Mouse (Mus musculus): ENCODE measurements around the gene Efna2.
"Not testable (repeated sequence)": the region's sequence is repeated elsewhere in the genome, so short reads cannot be mapped to it uniquely, and the experiment has no call there.

Efna2 gene

GRCm38 (mm10) chr10:80196167-80196566, 16.9 kb downstream of the Efna2 start:
- no peak for DNase-seq

- DNase-seq = no peak
Measured at GRCm38 (mm10) chr10:80196778-80197581, 17.7 kb downstream of the Efna2 start.

- peak; percentile 64 for DNase-seq
Measured at GRCm38 (mm10) chr10:80199440-80200008, 20.2 kb downstream of the Efna2 start.

- no peak for DNase-seq
Measured at GRCm38 (mm10) chr10:80200485-80200884, 21.2 kb downstream of the Efna2 start.

GRCm38 (mm10) chr10:80204055-80204454, 24.8 kb downstream of the Efna2 start:
- no peak for DNase-seq

GRCm38 (mm10) chr10:80207201-80207600, 27.9 kb downstream of the Efna2 start:
- DNase-seq = no peak

GRCm38 (mm10) chr10:80207676-80208075, 28.4 kb downstream of the Efna2 start:
- no peak for DNase-seq

GRCm38 (mm10) chr10:80208248-80208647, 29.0 kb downstream of the Efna2 start:
- no peak for DNase-seq

- peak; percentile 48 for DNase-seq
Measured at GRCm38 (mm10) chr10:80208841-80209371, 29.6 kb downstream of the Efna2 start.

- not testable (repeated sequence) for DNase-seq
Measured at GRCm38 (mm10) chr10:80211547-80212103, 32.3 kb downstream of the Efna2 start.

GRCm38 (mm10) chr10:80215048-80215772, 35.9 kb downstream of the Efna2 start:
- no peak for DNase-seq

GRCm38 (mm10) chr10:80220676-80221075, 41.4 kb downstream of the Efna2 start:
- no peak for DNase-seq

GRCm38 (mm10) chr10:80223137-80223536, 43.9 kb downstream of the Efna2 start:
- DNase-seq = not testable (repeated sequence)

- DNase-seq = no peak
Measured at GRCm38 (mm10) chr10:80226071-80226415, 46.8 kb downstream of the Efna2 start.

GRCm38 (mm10) chr10:80226416-80227165, 47.3 kb downstream of the Efna2 start, which contains the start of gene Mum1:
Gene Mum1 (plus strand): TSS chr10:80226434.
- peak; percentile 94 for DNase-seq

GRCm38 (mm10) chr10:80227166-80227539, 47.9 kb downstream of the Efna2 start:
- DNase-seq = no peak

GRCm38 (mm10) chr10:80227877-80228775, 48.8 kb downstream of the Efna2 start:
- DNase-seq = peak; percentile 60

GRCm38 (mm10) chr10:80236145-80236825, 57.0 kb downstream of the Efna2 start:
- no peak for DNase-seq

- DNase-seq = no peak
Measured at GRCm38 (mm10) chr10:80237020-80237419, 57.7 kb downstream of the Efna2 start.

- DNase-seq = no peak
Measured at GRCm38 (mm10) chr10:80238306-80238705, 59.0 kb downstream of the Efna2 start.

Measured in right cerebral cortex, postnatal 4 days (tissue).